Mouse (Mus musculus) kidney, adult 2 months (tissue): ENCODE results near the gene Cptp.

Experiments used
- CTCF ChIP-seq: fragments of 200-500 bp; conservative IDR thresholded peaks from 2 replicates; pipeline ENCODE4 v1.5.1; 2011; ENCODE audit warnings: low read depth, mild to moderate bottlenecking, control low read depth, low read length, moderate library complexity, mixed read lengths; ENCODE audit not compliant: insufficient read depth, insufficient read length
- POLR2A ChIP-seq: fragments of 200-500 bp; IDR thresholded peaks from one replicate; pipeline ENCODE4 v1.6.1; 2011; ENCODE audit warnings: low read depth, low read length, control low read depth

DNA sequence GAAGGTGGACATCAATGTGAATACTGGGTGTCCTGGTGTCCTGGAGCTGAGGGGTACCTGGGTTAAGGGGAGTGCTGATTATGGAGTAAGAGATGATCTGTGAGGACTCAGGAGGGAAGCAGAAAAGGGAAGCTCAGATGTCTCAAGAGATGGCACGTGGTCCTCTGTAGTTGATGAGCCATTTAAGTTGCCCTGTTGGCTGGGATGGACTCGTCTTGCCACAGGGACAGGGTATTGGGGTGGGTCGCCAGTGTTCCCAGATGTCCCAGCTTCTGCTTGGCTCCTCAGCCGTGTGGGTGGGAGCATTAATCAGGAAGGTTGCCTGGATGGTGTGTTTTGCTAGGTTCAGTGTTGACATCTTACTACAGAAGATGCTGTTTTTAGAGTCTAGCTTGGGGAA lies 36.0 kb downstream of the Cptp start:
- TF ChIP-seq CTCF (no peak), POLR2A (no peak)
